Mouse (Mus musculus) heart, embryonic 16.5 days (tissue): ENCODE data around the gene Ankrd28. TPM values are rescaled to one million over a fixed set of nuclear protein-coding genes. Genes with fewer than 3 reads are reported as not detected.

Experiments used
- ATAC-seq: fragments of 200-750 bp; cut with Nextera tagmentation; replicated peaks from 2 replicates; pipeline ENCODE4 v1.8.0; 2017; ENCODE audit warnings: moderate number of reproducible peaks; ENCODE audit not compliant: insufficient read depth, low FRiP score; ENCODE audit errors: extremely low read depth
- H3K27ac ChIP-seq: fragments of 300-500 bp; sonication (generic); 2 replicates; pipeline ENCODE4 v1.5.1; 2014; ENCODE audit warnings: mild to moderate bottlenecking, low read length, control low read depth, moderate library complexity
- H3K27me3 ChIP-seq: fragments of 300-500 bp; sonication (generic); 2 replicates; pipeline ENCODE4 v1.6.1; 2014; ENCODE audit warnings: low read length, mixed read lengths; ENCODE audit not compliant: control insufficient read depth, insufficient read depth
- H3K36me3 ChIP-seq: fragments of 300-500 bp; sonication (generic); 2 replicates; pipeline ENCODE4 v1.6.1; 2014; ENCODE audit not compliant: control insufficient read depth, insufficient read depth
- H3K4me1 ChIP-seq: fragments of 300-500 bp; sonication (generic); 2 replicates; pipeline ENCODE4 v1.6.1; 2014; ENCODE audit warnings: low read length, mixed read lengths; ENCODE audit not compliant: control insufficient read depth, insufficient read depth
- H3K4me2 ChIP-seq: fragments of 300-500 bp; sonication (generic); 2 replicates; pipeline ENCODE4 v1.6.1; 2014; ENCODE audit warnings: low read depth, mild to moderate bottlenecking, control low read depth, low read length
- H3K4me3 ChIP-seq: fragments of 300-500 bp; sonication (generic); 2 replicates; pipeline ENCODE4 v1.5.1; 2014; ENCODE audit warnings: mild to moderate bottlenecking, control low read depth, low read length
- H3K9ac ChIP-seq: fragments of 300-500 bp; sonication (generic); 2 replicates; pipeline ENCODE4 v1.6.1; 2014; ENCODE audit warnings: low read length, control low read depth
- H3K9me3 ChIP-seq: fragments of 300-500 bp; sonication (generic); replicated peaks from 2 replicates; pipeline ENCODE4 v1.6.1; 2016; ENCODE audit warnings: low read length; ENCODE audit not compliant: control insufficient read depth
- WGBS: fragments of 180-500 bp; shearing (Covaris S2); extraction: QIAGEN DNeasy Blood & Tissue Kit; methylation state at CpG from one replicate; pipeline ENCODE4 v1.1.7; 2014; 5-methylcytosine and 5-hydroxymethylcytosine counted together
- polyA plus RNA-seq: library from polyadenylated mRNA; unstranded; fragments of >200 nt; fragmentation: Nextera tagmentation; extraction: Ambion mirVana; gene quantifications from 2 replicates; pipeline ENCODE4 v1.2.1, GENCODE M21; 2015

Ankrd28 gene
- polyA plus RNA-seq, 1 experiment from 2014 or later, result 5.3 TPM

GRCm38 (mm10) chr14:31715669-31716068 lies 114.8 kb downstream of the Ankrd28 start:
- Histone ChIP-seq H3K27ac (no peak overlapping the region), H3K27me3 (no peaks in the 10 kb centered on the region), H3K4me1 (no peaks in the 10 kb centered on the region), H3K9me3 (no peaks in the 10 kb centered on the region), H3K4me3 (no peak overlapping the region), H3K4me2 (no peak overlapping the region), H3K9ac (no peak overlapping the region), H3K36me3 (peaks cover 23% of the 10 kb centered on the region)
- ATAC-seq, result no peak

DNA sequence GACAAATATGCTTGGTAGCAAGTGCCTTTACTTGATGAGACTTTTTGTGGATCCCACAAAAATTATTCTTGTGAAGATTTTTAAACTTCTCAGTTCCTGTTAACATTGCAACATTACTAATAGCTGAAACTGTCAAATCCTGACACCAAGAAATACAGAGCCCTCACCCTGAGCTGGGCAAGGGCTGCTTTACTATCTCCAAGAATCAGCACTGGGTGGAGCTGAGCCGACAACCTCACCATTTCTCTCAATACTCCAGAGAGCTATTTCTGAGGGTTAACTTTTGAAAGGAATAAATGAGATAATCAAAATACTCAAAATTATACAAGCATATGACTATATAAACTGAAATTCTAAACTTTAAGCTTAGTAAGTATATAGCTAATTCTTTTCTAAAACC lies 121.1 kb downstream of the Ankrd28 start:
- Histone ChIP-seq H3K27me3 (no peaks in the 10 kb centered on the region), H3K4me3 (no peak overlapping the region), H3K4me1 (no peaks in the 10 kb centered on the region), H3K27ac (no peak overlapping the region), H3K36me3 (peaks cover 11% of the 10 kb centered on the region), H3K9me3 (no peaks in the 10 kb centered on the region), H3K4me2 (no peak overlapping the region), H3K9ac (no peak overlapping the region)
- 80% methylated on average over 1 of the region's 1 CpGs for WGBS
- no peak for ATAC-seq

DNA sequence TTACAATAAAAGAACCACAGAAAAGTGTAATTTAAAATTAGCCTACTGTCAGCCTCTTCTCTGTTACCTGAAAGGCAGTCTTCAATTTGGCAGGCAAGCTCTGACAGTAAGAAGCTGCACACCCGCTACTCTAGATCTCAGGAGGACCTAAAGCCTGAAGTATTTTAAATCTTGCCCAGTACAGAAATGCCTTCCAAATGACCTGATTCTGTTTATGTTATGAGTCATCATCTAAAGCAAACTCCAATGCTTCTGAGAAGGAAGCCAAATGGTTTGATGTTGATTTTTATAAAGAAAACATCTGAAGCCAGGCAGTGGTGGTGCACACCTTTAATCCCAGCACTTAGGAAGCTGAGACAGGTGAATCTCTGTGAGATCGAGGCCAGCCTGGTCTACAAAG lies 130.1 kb downstream of the Ankrd28 start:
- H3K27ac ChIP-seq, result no peak overlapping the region
- H3K27me3 ChIP-seq, result no peaks in the 10 kb centered on the region
- peaks cover 21% of the 10 kb centered on the region for H3K4me1 ChIP-seq
- no peak overlapping the region for H3K4me3 ChIP-seq
- no peak overlapping the region for H3K4me2 ChIP-seq
- H3K9me3 ChIP-seq, result no peaks in the 10 kb centered on the region
- 86% methylated on average over 2 of the region's 2 CpGs for WGBS
- ATAC-seq, result no peak
- no peak overlapping the region for H3K9ac ChIP-seq
- peaks cover 20% of the 10 kb centered on the region for H3K36me3 ChIP-seq

GRCm38 (mm10) chr14:31697755-31698154 lies 132.7 kb downstream of the Ankrd28 start:
- no peak overlapping the region for H3K4me3 ChIP-seq
- no peaks in the 10 kb centered on the region for H3K27me3 ChIP-seq
- H3K4me1 ChIP-seq, result peaks cover 18% of the 10 kb centered on the region
- H3K36me3 ChIP-seq, result peaks cover 13% of the 10 kb centered on the region
- H3K27ac ChIP-seq, result peak overlapping the region; percentile 73
- ATAC-seq, result peak; percentile 49; the same call in 1 of the 2 replicates
- 52% methylated on average over 4 of the region's 4 CpGs for WGBS
- no peak overlapping the region for H3K9ac ChIP-seq
- H3K9me3 ChIP-seq, result no peaks in the 10 kb centered on the region
- no peak overlapping the region for H3K4me2 ChIP-seq

DNA sequence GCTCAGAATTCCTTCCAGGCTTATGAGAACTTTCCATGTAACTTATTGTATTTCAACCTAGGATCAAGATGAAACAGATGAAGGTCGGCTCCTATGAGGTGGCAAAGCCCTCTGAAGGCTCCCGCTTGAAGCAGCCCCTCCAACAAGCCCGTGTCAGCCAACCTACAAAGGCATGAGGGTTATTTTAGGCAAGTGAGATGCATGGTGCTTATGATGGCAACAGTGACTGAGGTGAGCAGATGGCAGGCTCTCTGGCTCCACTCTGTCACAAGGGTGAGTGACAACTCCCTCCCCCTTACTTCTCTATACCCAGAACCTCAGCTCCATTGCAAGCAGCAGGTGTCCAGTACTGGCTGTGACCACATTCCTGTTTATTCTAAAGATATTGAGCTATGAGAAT lies 133.1 kb downstream of the Ankrd28 start:
- H3K27ac ChIP-seq, result peak overlapping the region; percentile 73
- no peaks in the 10 kb centered on the region for H3K27me3 ChIP-seq
- H3K4me2 ChIP-seq, result no peak overlapping the region
- 43% methylated on average over 3 of the region's 3 CpGs for WGBS
- no peak overlapping the region for H3K9ac ChIP-seq
- no peak overlapping the region for H3K4me3 ChIP-seq
- peaks cover 15% of the 10 kb centered on the region for H3K4me1 ChIP-seq
- H3K9me3 ChIP-seq, result no peaks in the 10 kb centered on the region
- ATAC-seq, result peak; percentile 84
- peaks cover 12% of the 10 kb centered on the region for H3K36me3 ChIP-seq

DNA sequence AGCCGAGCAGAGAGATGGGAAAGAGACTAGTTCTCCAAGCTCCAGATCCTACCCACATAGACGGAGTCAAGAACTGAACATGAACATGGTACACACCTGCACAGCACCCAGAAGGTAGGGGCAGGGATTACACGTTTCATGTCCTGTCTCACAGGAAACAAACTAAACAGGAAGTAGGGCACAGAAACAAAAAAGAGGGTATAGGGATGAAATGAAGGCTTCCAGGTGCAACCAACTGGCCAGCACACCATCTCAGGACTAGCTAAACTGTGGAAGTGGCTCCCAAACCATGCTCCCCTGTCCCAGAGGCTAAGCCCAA lies 133.5 kb downstream of the Ankrd28 start:
- Histone ChIP-seq H3K4me1 (peaks cover 15% of the 10 kb centered on the region), H3K4me2 (no peak overlapping the region), H3K27ac (peak overlapping the region; percentile 73), H3K9me3 (no peaks in the 10 kb centered on the region), H3K4me3 (no peak overlapping the region), H3K27me3 (no peaks in the 10 kb centered on the region), H3K9ac (no peak overlapping the region), H3K36me3 (peaks cover 10% of the 10 kb centered on the region)
- no peak for ATAC-seq
- 77% methylated on average over 3 of the region's 3 CpGs for WGBS

DNA sequence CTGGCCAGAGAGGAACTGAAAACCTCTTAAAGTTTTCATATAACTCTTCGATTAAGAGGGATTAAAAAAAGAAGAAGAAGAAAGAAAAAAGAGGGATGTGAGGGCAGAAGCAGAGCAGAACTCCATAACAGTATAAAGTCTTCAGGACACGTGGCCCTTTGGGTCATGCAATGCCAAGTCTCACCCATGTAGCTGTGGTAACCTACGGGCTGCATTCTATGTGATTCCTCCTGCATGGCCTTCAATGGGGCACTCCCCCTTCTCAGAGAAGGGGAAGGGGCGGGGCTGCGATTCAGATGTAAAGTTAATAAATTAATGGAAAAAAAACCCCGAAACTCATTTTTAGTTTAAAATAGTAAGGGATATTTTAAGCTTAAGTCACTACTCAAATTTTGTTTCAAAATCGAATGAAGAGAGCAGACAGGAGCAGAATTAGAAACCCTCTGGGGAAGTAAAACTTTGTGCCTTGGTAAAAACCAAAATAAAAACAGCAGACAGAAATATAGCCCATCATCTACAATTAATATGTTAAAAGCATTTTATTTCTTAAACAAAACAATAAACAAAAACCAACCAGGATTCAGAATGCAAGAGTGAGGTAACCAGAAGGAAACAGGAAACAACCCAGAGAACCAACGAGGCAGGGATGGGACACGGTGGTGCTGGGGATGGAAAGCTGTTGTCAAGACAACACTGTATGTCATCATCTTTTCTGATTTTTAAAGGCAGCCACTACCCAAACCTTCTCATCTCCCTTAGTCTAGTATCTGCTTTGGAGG lies 134.1 kb downstream of the Ankrd28 start:
- 81% methylated on average over 9 of the region's 9 CpGs for WGBS
- H3K9ac ChIP-seq, result no peak overlapping the region
- no peak overlapping the region for H3K4me3 ChIP-seq
- no peaks in the 10 kb centered on the region for H3K27me3 ChIP-seq
- ATAC-seq, result no peak
- no peak overlapping the region for H3K4me2 ChIP-seq
- H3K9me3 ChIP-seq, result no peaks in the 10 kb centered on the region
- peaks cover 6% of the 10 kb centered on the region for H3K36me3 ChIP-seq
- H3K27ac ChIP-seq, result peak overlapping the region; percentile 73
- H3K4me1 ChIP-seq, result peaks cover 15% of the 10 kb centered on the region

DNA sequence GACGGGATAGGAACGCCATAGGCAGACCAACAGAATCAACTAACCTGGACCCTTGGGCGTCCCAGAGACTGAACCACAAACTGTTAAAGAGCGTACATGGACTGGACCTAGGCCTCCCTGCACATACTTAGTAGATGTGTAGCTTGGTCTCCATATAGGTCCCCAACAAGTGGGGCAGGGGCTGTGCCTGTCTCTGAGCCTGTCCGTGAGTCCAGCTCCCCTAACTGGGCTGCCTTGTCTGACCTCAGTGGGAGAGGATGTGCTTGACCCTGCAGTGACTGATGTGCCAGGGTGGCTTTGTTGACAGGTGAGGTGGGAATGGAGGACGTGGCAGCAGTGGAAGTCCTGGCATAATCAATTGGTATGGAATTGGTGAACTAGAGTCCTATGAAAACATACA lies 137.9 kb downstream of the Ankrd28 start:
- WGBS, result 82% methylated on average over 6 of the region's 6 CpGs
- H3K4me3 ChIP-seq, result no peak overlapping the region
- no peaks in the 10 kb centered on the region for H3K9me3 ChIP-seq
- H3K4me2 ChIP-seq, result no peak overlapping the region
- H3K36me3 ChIP-seq, result no peaks in the 10 kb centered on the region
- ATAC-seq, result no peak
- H3K9ac ChIP-seq, result no peak overlapping the region
- H3K27ac ChIP-seq, result no peak overlapping the region
- H3K27me3 ChIP-seq, result no peaks in the 10 kb centered on the region
- peaks cover 13% of the 10 kb centered on the region for H3K4me1 ChIP-seq

- H3K36me3 ChIP-seq, result no peaks in the 10 kb centered on the region
- H3K4me1 ChIP-seq, result peaks cover 6% of the 10 kb centered on the region
These were observed 144.2 kb downstream of the Ankrd28 start for GRCm38 (mm10) chr14:31686231-31686630.

More at GRCm38 (mm10) chr14:31686231-31686630, 144.2 kb downstream of the Ankrd28 start:
- H3K9me3 ChIP-seq, result no peaks in the 10 kb centered on the region
- no peaks in the 10 kb centered on the region for H3K27me3 ChIP-seq
- no peak overlapping the region for H3K4me3 ChIP-seq
- no peak for ATAC-seq
- H3K9ac ChIP-seq, result no peak overlapping the region
- H3K4me2 ChIP-seq, result no peak overlapping the region
- 84% methylated on average over 1 of the region's 1 CpGs for WGBS
- no peak overlapping the region for H3K27ac ChIP-seq
